Mouse (Mus musculus) lung, postnatal 25 days (tissue): ENCODE measurements around the gene Qrfpr.

Experiments
- DNase-seq: peaks from one replicate; pipeline ENCODE4 v3.0.0; 2022; ENCODE audit warnings: low spot score

Gene Qrfpr

GRCm38 (mm10) chr3:36221743-36222682, at the start of gene Qrfpr:
Qrfpr (minus strand) TSS chr3:36222313.
- no peak for DNase-seq

GRCm38 (mm10) chr3:36263873-36264272, 41.8 kb upstream of the Qrfpr start:
- DNase-seq = no peak

- no peak for DNase-seq
Measured at GRCm38 (mm10) chr3:36263265-36263664, 41.2 kb upstream of the Qrfpr start.

- no peak for DNase-seq
Measured at GRCm38 (mm10) chr3:36250585-36250984, 28.5 kb upstream of the Qrfpr start.

- no peak for DNase-seq
Measured at GRCm38 (mm10) chr3:36248446-36248845, 26.3 kb upstream of the Qrfpr start.

- no peak for DNase-seq
Measured at GRCm38 (mm10) chr3:36229941-36230340, 7.8 kb upstream of the Qrfpr start.

GRCm38 (mm10) chr3:36227246-36227645, 5.1 kb upstream of the Qrfpr start:
- no peak for DNase-seq

- DNase-seq = no peak
Measured at GRCm38 (mm10) chr3:36223361-36223760, 1.2 kb upstream of the Qrfpr start.

- DNase-seq = no peak
Measured at GRCm38 (mm10) chr3:36212758-36213157, 9.4 kb downstream of the Qrfpr start.

- no peak for DNase-seq
Measured at GRCm38 (mm10) chr3:36210939-36211338, 11.2 kb downstream of the Qrfpr start.

GRCm38 (mm10) chr3:36209776-36210555, 12.1 kb downstream of the Qrfpr start:
- DNase-seq = peak; percentile 39

- DNase-seq = no peak
Measured at GRCm38 (mm10) chr3:36207520-36208264, 14.4 kb downstream of the Qrfpr start.

GRCm38 (mm10) chr3:36202932-36203331, 19.2 kb downstream of the Qrfpr start:
- peak; percentile 7 for DNase-seq

- no peak for DNase-seq
Measured at GRCm38 (mm10) chr3:36201098-36201497, 21.0 kb downstream of the Qrfpr start.

- no peak for DNase-seq
Measured at GRCm38 (mm10) chr3:36189243-36189642, 32.9 kb downstream of the Qrfpr start.

- DNase-seq = no peak
Measured at GRCm38 (mm10) chr3:36186510-36186909, 35.6 kb downstream of the Qrfpr start.

- DNase-seq = peak; percentile 27
Measured at GRCm38 (mm10) chr3:36181519-36181918, 40.6 kb downstream of the Qrfpr start.

GRCm38 (mm10) chr3:36173761-36174160, 48.4 kb downstream of the Qrfpr start:
- DNase-seq = no peak

GRCm38 (mm10) chr3:36171348-36171747, 50.8 kb downstream of the Qrfpr start:
- DNase-seq = no peak

GRCm38 (mm10) chr3:36170670-36171210, 51.4 kb downstream of the Qrfpr start:
- DNase-seq = no peak

GRCm38 (mm10) chr3:36155268-36155667, 66.8 kb downstream of the Qrfpr start:
- no peak for DNase-seq
